Mouse (Mus musculus): Measurements from ENCODE around the gene Tmem102. TPM values are rescaled to one million over a fixed set of nuclear protein-coding genes. Genes with fewer than 3 reads are reported as not detected.
A peak's percentile ranks its signal among the peaks of the same experiment; 100 is the strongest.

Gene Tmem102
- polyA plus RNA-seq, 1 experiment from 2014 or later = 0.98 TPM

- no peak overlapping the region for H3K9ac ChIP-seq (replicated peaks)
- H3K27me3 ChIP-seq = no peaks in the 10 kb centered on the region
- no peaks in the 10 kb centered on the region for H3K9me3 ChIP-seq
- peak overlapping the region; percentile 100 for H3K27ac ChIP-seq (replicated peaks)
- peaks cover 40% of the 10 kb centered on the region for H3K4me1 ChIP-seq
- H3K4me3 ChIP-seq = no peak overlapping the region
- ATAC-seq (replicated peaks) = no peak
- WGBS = 94% methylated on average over 7 of the region's 7 CpGs
- no peaks in the 10 kb centered on the region for H3K36me3 ChIP-seq
- no peak overlapping the region for H3K4me2 ChIP-seq (replicated peaks)
Measured at GRCm38 (mm10) chr11:69760901-69761200, 44.6 kb downstream of the Tmem102 start.

GRCm38 (mm10) chr11:69760160-69760900, 45.1 kb downstream of the Tmem102 start:
- Histone ChIP-seq H3K4me2 (replicated peaks) (peak overlapping the region; percentile 83), H3K9ac (replicated peaks) (peak overlapping the region; percentile 75), H3K36me3 (no peaks in the 10 kb centered on the region), H3K27ac (replicated peaks) (peak overlapping the region; percentile 100), H3K27me3 (no peaks in the 10 kb centered on the region), H3K4me3 (peak overlapping the region; percentile 58; the same call in 1 of the 2 replicates), H3K9me3 (no peaks in the 10 kb centered on the region), H3K4me1 (peaks cover 43% of the 10 kb centered on the region)
- no peak for ATAC-seq (replicated peaks)
- WGBS = 73% methylated on average over 14 of the region's 14 CpGs

GRCm38 (mm10) chr11:69758971-69759721, 46.3 kb downstream of the Tmem102 start:
- H3K4me3 ChIP-seq = peak overlapping the region; percentile 58
- ATAC-seq (replicated peaks) = peak; percentile 84
- peaks cover 51% of the 10 kb centered on the region for H3K4me1 ChIP-seq
- peak overlapping the region; percentile 100 for H3K27ac ChIP-seq (replicated peaks)
- H3K27me3 ChIP-seq = no peaks in the 10 kb centered on the region
- no peaks in the 10 kb centered on the region for H3K36me3 ChIP-seq
- H3K9ac ChIP-seq (replicated peaks) = peak overlapping the region; percentile 75
- H3K9me3 ChIP-seq = no peaks in the 10 kb centered on the region
- H3K4me2 ChIP-seq (replicated peaks) = peak overlapping the region; percentile 83
- under 1% methylated on average over 37 of the region's 37 CpGs for WGBS

DNA sequence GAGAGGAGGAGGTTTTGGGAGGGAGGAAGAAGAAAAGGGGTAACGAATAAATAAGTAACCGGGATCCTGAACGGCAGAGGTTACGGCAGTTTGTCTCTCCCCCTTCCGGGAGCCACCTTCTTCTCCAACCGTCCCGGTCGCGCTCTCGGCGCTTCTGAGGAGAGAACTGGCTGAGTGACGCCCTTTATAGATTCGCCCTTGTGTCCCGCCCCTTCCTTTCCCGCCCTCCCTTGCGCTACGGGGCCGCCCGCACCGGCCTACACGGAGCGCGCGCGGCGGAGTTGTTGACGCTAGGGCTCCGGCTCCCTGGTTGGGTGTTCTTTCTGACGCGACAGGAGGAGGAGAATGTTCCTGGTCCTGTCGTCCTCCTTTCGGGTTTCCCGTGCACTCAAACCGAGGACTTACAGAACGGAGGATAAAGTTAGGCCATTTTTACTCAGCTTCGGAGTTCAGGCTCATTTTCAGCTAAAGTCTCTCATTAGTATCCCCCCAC, 46.9 kb downstream of the Tmem102 start, which contains the start of gene Polr2a:
Gene Polr2a, minus strand, starts transcription at position 160 of the 493 bp plus-strand sequence.
- peak within 1 kb of the TSS; percentile 75 for H3K9ac ChIP-seq (replicated peaks)
- peak; percentile 96 for ATAC-seq (replicated peaks)
- peak within 1 kb of the TSS; percentile 100 for H3K27ac ChIP-seq (replicated peaks)
- H3K4me2 ChIP-seq (replicated peaks) = peak within 1 kb of the TSS; percentile 83
- under 1% methylated on average over 36 of the region's 36 CpGs for WGBS
- peak within 1 kb of the TSS; percentile 58 for H3K4me3 ChIP-seq
- H3K27me3 ChIP-seq = no peaks in the 10 kb centered on the region
- H3K36me3 ChIP-seq = no peaks in the 10 kb centered on the region
- peaks cover 55% of the 10 kb centered on the region for H3K4me1 ChIP-seq
- no peaks in the 10 kb centered on the region for H3K9me3 ChIP-seq

- H3K4me1 ChIP-seq = peaks cover 58% of the 10 kb centered on the region
Measured at GRCm38 (mm10) chr11:69758090-69758456, 47.4 kb downstream of the Tmem102 start.

GRCm38 (mm10) chr11:69757303-69758089, 47.9 kb downstream of the Tmem102 start:
- ATAC-seq (replicated peaks) = no peak
- Histone ChIP-seq H3K36me3 (no peaks in the 10 kb centered on the region), H3K4me1 (peaks cover 64% of the 10 kb centered on the region), H3K27me3 (no peaks in the 10 kb centered on the region), H3K27ac (replicated peaks) (peak overlapping the region; percentile 100), H3K4me2 (replicated peaks) (peak overlapping the region; percentile 83), H3K9ac (replicated peaks) (peak overlapping the region; percentile 75), H3K4me3 (peak overlapping the region; percentile 58), H3K9me3 (no peaks in the 10 kb centered on the region)
- WGBS = 43% methylated on average over 9 of the region's 9 CpGs

More at GRCm38 (mm10) chr11:69758090-69758456, 47.4 kb downstream of the Tmem102 start:
- peak overlapping the region; percentile 75 for H3K9ac ChIP-seq (replicated peaks)
- H3K4me2 ChIP-seq (replicated peaks) = peak overlapping the region; percentile 83
- no peaks in the 10 kb centered on the region for H3K27me3 ChIP-seq
- ATAC-seq (replicated peaks) = peak; percentile 88
- no peaks in the 10 kb centered on the region for H3K36me3 ChIP-seq
- H3K9me3 ChIP-seq = no peaks in the 10 kb centered on the region
- peak overlapping the region; percentile 100 for H3K27ac ChIP-seq (replicated peaks)
- peak overlapping the region; percentile 58 for H3K4me3 ChIP-seq
- WGBS = under 1% methylated on average over 26 of the region's 26 CpGs

DNA sequence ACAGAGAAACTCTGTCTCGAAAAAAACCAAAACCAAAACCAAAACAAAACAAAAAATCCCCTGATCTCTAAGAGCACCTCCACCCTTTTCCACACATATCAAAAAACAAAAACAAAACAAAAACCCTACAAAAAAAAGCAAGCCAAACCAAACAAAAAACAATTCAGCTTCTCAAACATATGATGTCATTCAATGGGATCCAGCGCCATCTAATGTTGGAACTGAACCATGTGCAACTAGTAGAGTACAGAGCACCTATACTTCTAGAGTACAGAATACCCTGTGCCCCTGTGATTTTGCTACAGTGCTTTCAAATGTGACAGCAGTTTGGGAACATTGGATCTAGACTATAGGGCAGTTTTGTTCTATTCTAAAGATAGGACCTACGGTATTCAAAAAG, 50.7 kb downstream of the Tmem102 start:
- no peak for ATAC-seq (replicated peaks)
- Histone ChIP-seq H3K4me1 (peaks cover 60% of the 10 kb centered on the region), H3K4me3 (0 out of 2 replicates have a peak overlapping the region, but pooled peaks have one; percentile 3), H3K9me3 (no peaks in the 10 kb centered on the region), H3K27ac (replicated peaks) (no peak overlapping the region), H3K27me3 (no peaks in the 10 kb centered on the region), H3K4me2 (replicated peaks) (peak overlapping the region; percentile 9), H3K36me3 (no peaks in the 10 kb centered on the region), H3K9ac (replicated peaks) (no peak overlapping the region)
- WGBS = 39% methylated on average over 3 of the region's 3 CpGs

GRCm38 (mm10) chr11:69754233-69754632, 51.2 kb downstream of the Tmem102 start:
- Histone ChIP-seq H3K4me2 (replicated peaks) (peak overlapping the region; percentile 9), H3K27ac (replicated peaks) (no peak overlapping the region), H3K27me3 (no peaks in the 10 kb centered on the region), H3K9me3 (no peaks in the 10 kb centered on the region), H3K9ac (replicated peaks) (no peak overlapping the region), H3K36me3 (no peaks in the 10 kb centered on the region), H3K4me1 (peaks cover 57% of the 10 kb centered on the region), H3K4me3 (no peak overlapping the region)
- WGBS = 85% methylated on average over 5 of the region's 5 CpGs
- no peak for ATAC-seq (replicated peaks)

Other genes starting within 250 kb of the Tmem102 start
- 107 and 114 TPM in 2 replicates for gene Efnb3, start 245.4 kb downstream of the Tmem102 start, polyA plus RNA-seq (2015; fragmentation: Nextera tagmentation; extraction: Ambion mirVana)
- 26.3 and 27.2 TPM in 2 replicates for gene Wrap53, start 225.4 kb downstream of the Tmem102 start, polyA plus RNA-seq (2015; fragmentation: Nextera tagmentation; extraction: Ambion mirVana)
- gene Trp53, start 225.3 kb downstream of the Tmem102 start, polyA plus RNA-seq (2015; fragmentation: Nextera tagmentation; extraction: Ambion mirVana) = 112 and 115 TPM in 2 replicates
- gene Atp1b2, start 199.7 kb downstream of the Tmem102 start, polyA plus RNA-seq (2015; fragmentation: Nextera tagmentation; extraction: Ambion mirVana) = 22.2 and 25.9 TPM in 2 replicates
- gene Shbg, start 187.7 kb downstream of the Tmem102 start, polyA plus RNA-seq (2015; fragmentation: Nextera tagmentation; extraction: Ambion mirVana) = not detected in 2 replicates
- 22.9 and 25.2 TPM in 2 replicates for gene Sat2, start 183.6 kb downstream of the Tmem102 start, polyA plus RNA-seq (2015; fragmentation: Nextera tagmentation; extraction: Ambion mirVana)
- gene Fxr2, start 172.6 kb downstream of the Tmem102 start, polyA plus RNA-seq (2015; fragmentation: Nextera tagmentation; extraction: Ambion mirVana) = 41.0 and 46.1 TPM in 2 replicates
- gene Sox15, start 150.3 kb downstream of the Tmem102 start, polyA plus RNA-seq (2015; fragmentation: Nextera tagmentation; extraction: Ambion mirVana) = not detected in 2 replicates
- gene Mpdu1, start 143.0 kb downstream of the Tmem102 start, polyA plus RNA-seq (2015; fragmentation: Nextera tagmentation; extraction: Ambion mirVana) = 89.1 and 91.0 TPM in 2 replicates
- gene Cd68, start 139.5 kb downstream of the Tmem102 start, polyA plus RNA-seq (2015; fragmentation: Nextera tagmentation; extraction: Ambion mirVana) = 6.7 and 7.7 TPM in 2 replicates
- gene Eif4a1, start 133.2 kb downstream of the Tmem102 start, polyA plus RNA-seq (2015; fragmentation: Nextera tagmentation; extraction: Ambion mirVana) = 547 and 583 TPM in 2 replicates
- 89.2 and 102 TPM in 2 replicates for gene Senp3, start 123.5 kb downstream of the Tmem102 start, polyA plus RNA-seq (2015; fragmentation: Nextera tagmentation; extraction: Ambion mirVana)
- 0.38 TPM in 1 of 2 replicates, not detected in the other for gene Tnfsf13, start 119.8 kb downstream of the Tmem102 start, polyA plus RNA-seq (2015; fragmentation: Nextera tagmentation; extraction: Ambion mirVana)
- 1.6 TPM in 2 replicates for gene Tnfsf12, start 109.8 kb downstream of the Tmem102 start, polyA plus RNA-seq (2015; fragmentation: Nextera tagmentation; extraction: Ambion mirVana)
- gene Tnfsfm13, start 109.5 kb downstream of the Tmem102 start, polyA plus RNA-seq (2015; fragmentation: Nextera tagmentation; extraction: Ambion mirVana) = 1.0 and 1.1 TPM in 2 replicates
- 17.5 and 19.2 TPM in 2 replicates for gene Polr2a, start 47.0 kb downstream of the Tmem102 start, polyA plus RNA-seq (2015; fragmentation: Nextera tagmentation; extraction: Ambion mirVana)
- gene Slc35g3, start 43.7 kb downstream of the Tmem102 start, polyA plus RNA-seq (2015; fragmentation: Nextera tagmentation; extraction: Ambion mirVana) = 0.28 and 0.56 TPM in 2 replicates
- 2.8 and 3.2 TPM in 2 replicates for gene Zbtb4, start 39.7 kb downstream of the Tmem102 start, polyA plus RNA-seq (2015; fragmentation: Nextera tagmentation; extraction: Ambion mirVana)
- 1.2 and 1.4 TPM in 2 replicates for gene Chrnb1, start 9.7 kb downstream of the Tmem102 start, polyA plus RNA-seq (2015; fragmentation: Nextera tagmentation; extraction: Ambion mirVana)
- gene Fgf11, start 3.8 kb downstream of the Tmem102 start, polyA plus RNA-seq (2015; fragmentation: Nextera tagmentation; extraction: Ambion mirVana) = 6.2 and 6.7 TPM in 2 replicates
- not detected in 2 replicates for gene Gm39566, start 9.7 kb upstream of the Tmem102 start, polyA plus RNA-seq (2015; fragmentation: Nextera tagmentation; extraction: Ambion mirVana)
- gene Spem2, start 12.8 kb upstream of the Tmem102 start, polyA plus RNA-seq (2015; fragmentation: Nextera tagmentation; extraction: Ambion mirVana) = not detected in 2 replicates
- 0.33 and 0.36 TPM in 2 replicates for gene Spem1, start 16.6 kb upstream of the Tmem102 start, polyA plus RNA-seq (2015; fragmentation: Nextera tagmentation; extraction: Ambion mirVana)
- gene Nlgn2, start 32.2 kb upstream of the Tmem102 start, polyA plus RNA-seq (2015; fragmentation: Nextera tagmentation; extraction: Ambion mirVana) = 20.9 and 21.3 TPM in 2 replicates
- gene Tmem256, start 32.9 kb upstream of the Tmem102 start, polyA plus RNA-seq (2015; fragmentation: Nextera tagmentation; extraction: Ambion mirVana) = 333 and 335 TPM in 2 replicates
- gene Plscr3, start 40.8 kb upstream of the Tmem102 start, polyA plus RNA-seq (2015; fragmentation: Nextera tagmentation; extraction: Ambion mirVana) = 51.0 and 51.2 TPM in 2 replicates
- gene Tnk1, start 53.1 kb upstream of the Tmem102 start, polyA plus RNA-seq (2015; fragmentation: Nextera tagmentation; extraction: Ambion mirVana) = 0.27 and 0.36 TPM in 2 replicates
- not detected in 2 replicates for gene Tmem95, start 72.4 kb upstream of the Tmem102 start, polyA plus RNA-seq (2015; fragmentation: Nextera tagmentation; extraction: Ambion mirVana)
- 1.2 and 1.3 TPM in 2 replicates for gene Kctd11, start 75.8 kb upstream of the Tmem102 start, polyA plus RNA-seq (2015; fragmentation: Nextera tagmentation; extraction: Ambion mirVana)
- 0.48 and 0.51 TPM in 2 replicates for gene Acap1, start 89.9 kb upstream of the Tmem102 start, polyA plus RNA-seq (2015; fragmentation: Nextera tagmentation; extraction: Ambion mirVana)
- gene 2810408A11Rik, start 95.4 kb upstream of the Tmem102 start, polyA plus RNA-seq (2015; fragmentation: Nextera tagmentation; extraction: Ambion mirVana) = 19.9 and 20.7 TPM in 2 replicates
- 18.5 and 23.0 TPM in 2 replicates for gene Neurl4, start 95.4 kb upstream of the Tmem102 start, polyA plus RNA-seq (2015; fragmentation: Nextera tagmentation; extraction: Ambion mirVana)
- 79.6 and 92.2 TPM in 2 replicates for gene Gps2, start 108.3 kb upstream of the Tmem102 start, polyA plus RNA-seq (2015; fragmentation: Nextera tagmentation; extraction: Ambion mirVana)
- 1,167 and 1,257 TPM in 2 replicates for gene Eif5a, start 116.3 kb upstream of the Tmem102 start, polyA plus RNA-seq (2015; fragmentation: Nextera tagmentation; extraction: Ambion mirVana)
- gene Ybx2, start 130.2 kb upstream of the Tmem102 start, polyA plus RNA-seq (2015; fragmentation: Nextera tagmentation; extraction: Ambion mirVana) = 5.6 and 5.8 TPM in 2 replicates
- gene Slc2a4, start 142.6 kb upstream of the Tmem102 start, polyA plus RNA-seq (2015; fragmentation: Nextera tagmentation; extraction: Ambion mirVana) = 6.4 and 7.5 TPM in 2 replicates
- 0.28 and 0.56 TPM in 2 replicates for gene Cldn7, start 159.2 kb upstream of the Tmem102 start, polyA plus RNA-seq (2015; fragmentation: Nextera tagmentation; extraction: Ambion mirVana)
- gene Ctdnep1, start 175.5 kb upstream of the Tmem102 start, polyA plus RNA-seq (2015; fragmentation: Nextera tagmentation; extraction: Ambion mirVana) = 18.4 and 20.8 TPM in 2 replicates
- gene Elp5, start 176.9 kb upstream of the Tmem102 start, polyA plus RNA-seq (2015; fragmentation: Nextera tagmentation; extraction: Ambion mirVana) = 170 and 171 TPM in 2 replicates
- gene Gabarap, start 185.5 kb upstream of the Tmem102 start, polyA plus RNA-seq (2015; fragmentation: Nextera tagmentation; extraction: Ambion mirVana) = 610 and 626 TPM in 2 replicates
- 71.5 and 75.6 TPM in 2 replicates for gene Phf23, start 190.2 kb upstream of the Tmem102 start, polyA plus RNA-seq (2015; fragmentation: Nextera tagmentation; extraction: Ambion mirVana)
- 35.3 and 37.5 TPM in 2 replicates for gene Dvl2, start 195.0 kb upstream of the Tmem102 start, polyA plus RNA-seq (2015; fragmentation: Nextera tagmentation; extraction: Ambion mirVana)
- 57.0 and 60.7 TPM in 2 replicates for gene Acadvl, start 209.8 kb upstream of the Tmem102 start, polyA plus RNA-seq (2015; fragmentation: Nextera tagmentation; extraction: Ambion mirVana)
- gene Dlg4, start 211.3 kb upstream of the Tmem102 start, polyA plus RNA-seq (2015; fragmentation: Nextera tagmentation; extraction: Ambion mirVana) = 27.8 and 29.8 TPM in 2 replicates
- 1.8 and 2.0 TPM in 2 replicates for gene Asgr1, start 248.5 kb upstream of the Tmem102 start, polyA plus RNA-seq (2015; fragmentation: Nextera tagmentation; extraction: Ambion mirVana)